Mouse (Mus musculus) stomach, postnatal 0 days (tissue): ENCODE measurements around the gene Ralgapa2.

Experiments
- CTCF ChIP-seq: IDR thresholded peaks from 2 replicates; pipeline ENCODE4 v1.5.1; 2016; ENCODE audit warnings: antibody characterized with exemption, low read depth, mild to moderate bottlenecking, moderate library complexity
- EP300 ChIP-seq: optimal IDR thresholded peaks from 2 replicates; pipeline ENCODE3; 2016; ENCODE audit warnings: antibody characterized with exemption

DNA sequence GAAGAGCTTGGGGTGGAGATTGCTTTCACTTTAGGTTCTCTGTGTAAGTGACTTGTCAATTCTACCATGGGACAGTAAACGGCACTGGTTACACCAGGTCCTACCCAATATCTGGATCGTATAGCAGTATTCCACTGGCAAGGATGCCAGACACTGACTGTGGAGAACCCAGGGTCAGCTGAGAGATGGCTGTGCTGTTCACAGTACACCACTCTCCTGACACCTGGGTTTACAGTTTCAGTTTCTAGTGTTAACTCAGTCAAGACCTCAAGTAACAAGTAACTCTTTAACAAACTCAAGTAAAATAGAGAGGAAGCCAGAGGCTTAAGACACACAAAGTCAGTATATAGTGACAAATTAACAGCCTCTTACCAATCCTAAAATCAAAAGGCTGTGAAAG, 54.6 kb downstream of the Ralgapa2 start:
- TF ChIP-seq CTCF (no peak), EP300 (no peak)
